Mouse (Mus musculus): ENCODE measurements around the gene Cpeb3.
"Not testable (repeated sequence)": the region's sequence is repeated elsewhere in the genome, so short reads cannot be mapped to it uniquely, and the experiment has no call there.

Cpeb3 gene

DNA sequence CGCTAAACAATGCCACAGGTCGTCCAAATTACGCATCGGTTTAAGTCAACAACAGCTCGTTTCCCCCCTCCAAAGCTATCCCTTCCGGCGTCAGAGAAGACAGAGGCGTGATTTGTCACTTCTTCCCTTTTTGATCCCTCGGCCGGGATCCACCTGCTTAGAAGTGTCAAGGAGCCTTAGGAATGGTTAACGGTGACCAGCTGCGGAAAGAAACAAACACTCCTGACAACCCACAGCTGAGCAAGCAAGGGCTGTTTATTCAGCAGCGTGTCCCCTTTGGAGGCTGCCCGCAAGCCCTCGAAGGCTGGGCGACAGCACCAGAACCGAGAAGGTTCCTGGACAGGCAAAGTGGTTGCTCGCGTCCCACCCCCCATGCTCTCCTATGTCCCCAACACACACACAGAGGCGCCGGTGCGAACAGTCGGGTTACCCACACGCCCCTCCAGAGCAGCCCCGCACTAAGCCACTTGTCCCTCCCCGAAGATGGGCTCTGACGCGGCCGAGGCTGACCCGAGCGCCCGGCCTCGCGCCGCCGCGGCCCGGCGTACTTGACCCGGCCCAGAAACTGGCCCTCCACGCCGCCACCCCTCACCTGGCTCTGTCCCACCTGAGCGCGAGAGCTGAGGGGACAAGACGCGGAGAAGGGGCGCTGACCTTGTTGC, 1.6 kb downstream of the Cpeb3 start:
- DNase-seq, result no peak

DNA sequence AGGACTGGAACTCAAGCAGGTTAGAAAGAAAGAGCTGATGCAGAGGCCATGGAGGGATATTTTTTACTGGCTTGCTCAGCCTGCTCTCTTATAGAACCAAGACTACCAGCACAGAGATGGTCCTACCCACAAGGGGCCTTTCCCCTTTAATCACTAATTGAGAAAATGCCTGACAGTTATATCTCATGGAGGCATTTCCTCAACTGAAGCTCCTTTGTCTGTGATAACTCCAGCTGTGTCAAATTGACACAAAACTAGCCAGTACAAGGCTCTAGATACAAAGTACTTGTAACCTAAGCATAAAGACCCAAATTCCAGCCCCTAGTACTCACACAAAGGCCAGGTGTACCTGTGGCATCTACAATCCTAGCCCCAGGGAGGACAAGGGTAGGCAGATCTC, 3.2 kb downstream of the Cpeb3 start:
- not testable (repeated sequence) for DNase-seq

DNA sequence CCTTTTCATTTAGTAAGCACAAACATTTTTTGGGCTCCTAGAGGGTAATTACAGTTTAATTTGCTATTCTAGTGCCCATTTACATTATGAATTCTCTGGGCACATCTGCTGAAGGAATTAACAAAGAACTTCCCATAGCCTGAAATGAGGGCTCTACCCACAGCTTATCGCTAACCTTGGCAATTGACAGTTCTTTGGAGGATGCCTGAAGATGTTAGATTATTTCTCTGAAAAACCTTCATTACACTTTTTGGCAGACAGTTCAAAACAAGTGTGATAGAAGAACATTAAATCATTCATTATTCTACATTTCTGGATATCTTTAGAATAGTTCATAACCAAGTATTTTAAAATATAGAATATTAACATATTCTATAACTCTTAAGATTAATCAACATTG, 5.0 kb downstream of the Cpeb3 start:
- DNase-seq, result no peak

DNA sequence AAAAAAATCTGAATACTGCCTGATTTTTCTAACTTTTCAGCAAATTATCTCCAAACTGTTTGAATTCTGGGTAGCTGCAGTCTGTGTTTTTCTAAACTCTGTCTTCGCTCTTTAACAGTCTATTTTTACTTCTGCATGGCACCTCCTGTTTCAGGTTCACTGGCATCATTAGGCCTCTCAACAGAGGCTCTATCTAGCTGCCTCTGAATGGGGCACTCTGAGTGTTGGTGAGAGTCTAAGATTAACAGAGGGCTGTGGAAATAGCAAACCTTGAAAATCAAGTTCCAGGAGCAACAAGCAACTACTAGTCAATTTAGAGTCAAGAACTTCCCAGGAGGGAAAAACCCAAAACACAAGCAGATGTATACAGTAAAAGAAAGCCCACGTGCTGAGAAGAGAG, 8.5 kb downstream of the Cpeb3 start:
- DNase-seq, result no peak

DNA sequence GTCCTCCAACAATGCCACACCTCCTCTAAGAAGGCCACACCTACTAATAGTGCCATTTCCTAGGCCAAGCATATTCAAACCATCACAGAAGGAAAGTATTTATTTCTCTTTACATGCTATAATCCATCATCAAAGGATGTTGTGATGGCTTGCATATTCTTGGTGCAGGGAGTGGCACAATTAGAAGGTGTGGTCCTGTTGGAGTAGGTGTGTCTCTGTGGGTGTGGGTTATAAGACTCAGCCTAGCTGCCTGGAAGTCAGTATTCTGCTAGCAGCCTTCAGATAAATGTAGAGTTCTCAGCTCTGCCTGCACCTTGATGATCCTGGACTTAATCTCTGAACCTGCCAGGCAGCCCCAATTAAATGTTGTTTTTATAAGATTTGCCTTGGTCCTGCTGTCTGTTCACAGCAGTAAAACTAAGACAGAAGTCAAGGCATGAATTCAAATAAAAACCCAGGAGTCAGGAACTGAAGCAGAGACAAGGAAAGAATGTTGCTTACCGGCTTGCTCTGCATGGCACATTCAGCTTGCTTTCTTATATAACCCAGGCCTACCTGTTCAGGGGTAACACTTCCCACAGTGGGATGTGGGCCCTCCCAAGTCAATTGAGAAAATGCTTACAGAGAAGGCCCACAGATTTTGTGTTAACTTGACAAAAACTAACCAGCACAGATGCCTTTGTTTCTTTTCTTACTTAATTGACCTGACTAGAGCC, 10.1 kb downstream of the Cpeb3 start:
- DNase-seq, result no peak

DNA sequence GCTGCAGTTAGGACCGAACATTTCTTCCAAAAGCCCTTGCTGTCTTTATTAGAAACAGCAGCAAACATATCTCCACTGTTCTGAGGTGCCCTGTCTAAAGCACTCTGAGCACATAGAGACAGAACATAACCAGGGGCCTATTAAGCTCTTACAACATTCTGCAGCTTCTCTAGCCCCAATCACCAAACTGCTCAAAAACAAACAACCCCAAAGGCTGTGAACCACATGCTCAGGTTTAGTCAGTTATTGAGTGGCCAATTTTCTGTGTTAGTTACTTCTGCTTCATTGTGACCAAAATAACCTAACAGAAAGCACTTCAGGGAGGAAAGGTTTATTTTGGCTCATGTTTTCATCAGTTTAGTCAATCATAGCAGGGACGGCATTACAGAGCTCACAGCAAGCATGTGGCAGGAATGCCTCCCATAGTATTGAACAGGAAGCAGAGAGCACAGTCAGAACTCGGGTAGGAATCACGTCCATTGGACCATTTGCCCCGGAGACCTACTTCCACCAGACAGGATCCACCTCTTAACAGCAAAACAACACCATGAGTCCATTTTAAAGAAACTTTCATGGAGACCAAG, 15.8 kb downstream of the Cpeb3 start:
- no peak for DNase-seq

DNA sequence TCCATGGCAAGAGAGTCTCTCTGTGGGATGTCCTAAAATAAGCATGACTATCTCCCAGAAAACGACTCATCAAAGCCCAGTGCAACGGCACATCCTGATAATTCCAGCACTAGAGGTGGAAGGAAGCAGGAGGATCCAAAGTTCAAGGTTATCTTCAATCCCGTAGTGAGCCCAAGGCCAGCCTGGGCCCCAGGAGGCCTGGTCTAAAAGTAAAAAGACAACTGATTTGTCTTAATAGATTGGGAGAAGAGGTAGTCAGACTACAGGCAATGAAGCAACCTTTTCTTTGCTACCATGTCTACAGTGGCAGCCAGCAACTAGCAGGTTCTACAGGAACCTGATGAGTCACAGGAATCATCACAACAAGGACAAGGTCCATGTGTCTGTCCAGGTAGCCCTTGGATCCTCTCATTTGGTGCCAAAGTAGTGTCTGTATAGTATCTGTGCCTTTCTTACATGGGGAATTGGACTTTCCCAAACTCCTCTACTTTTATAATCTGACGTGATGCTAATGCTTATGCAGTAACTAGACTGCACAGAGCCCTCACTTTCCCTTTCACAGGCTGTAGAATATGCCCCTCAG, 19.9 kb downstream of the Cpeb3 start:
- no peak for DNase-seq

DNA sequence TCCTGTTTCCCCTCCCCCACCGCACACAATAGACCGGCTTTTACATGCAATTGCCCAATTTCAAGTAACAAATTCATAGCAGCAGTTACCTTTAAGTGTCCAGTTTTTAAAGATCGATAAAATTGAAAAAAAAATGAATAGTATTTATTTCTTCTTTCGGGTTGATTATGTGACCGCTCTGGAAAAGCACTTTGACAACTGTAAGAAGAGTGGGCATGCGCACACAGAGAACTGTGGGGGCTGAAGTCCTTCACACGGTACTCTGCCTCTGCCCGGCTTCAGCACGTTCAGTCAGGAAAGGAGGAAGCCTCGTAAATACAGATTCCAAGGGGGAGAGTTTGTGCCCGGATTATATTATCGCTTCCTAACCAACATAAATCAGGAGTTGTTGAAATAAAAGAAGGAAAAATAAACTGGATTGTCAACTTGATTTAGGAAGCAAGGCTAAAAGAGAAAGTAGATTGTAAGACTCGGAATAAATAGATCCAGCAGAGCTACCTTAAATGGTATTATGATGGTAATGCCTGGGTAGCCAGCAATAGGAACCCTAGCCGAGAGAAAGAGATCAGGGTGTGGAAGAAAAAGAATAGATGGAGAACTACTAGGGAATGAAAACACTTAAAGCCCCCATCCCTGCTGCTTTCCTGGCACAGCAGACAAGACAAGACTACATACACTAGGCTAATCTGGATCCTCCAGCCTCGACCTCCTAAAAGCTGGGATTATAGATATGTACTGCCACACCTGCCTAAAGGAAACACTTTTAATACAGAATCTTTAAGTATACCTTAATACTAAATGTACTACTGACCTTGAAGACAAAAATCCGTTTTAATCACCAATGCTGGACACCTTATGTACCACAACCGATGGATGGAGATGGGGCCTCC, 30.3 kb downstream of the Cpeb3 start:
- peak; percentile 81 for DNase-seq

DNA sequence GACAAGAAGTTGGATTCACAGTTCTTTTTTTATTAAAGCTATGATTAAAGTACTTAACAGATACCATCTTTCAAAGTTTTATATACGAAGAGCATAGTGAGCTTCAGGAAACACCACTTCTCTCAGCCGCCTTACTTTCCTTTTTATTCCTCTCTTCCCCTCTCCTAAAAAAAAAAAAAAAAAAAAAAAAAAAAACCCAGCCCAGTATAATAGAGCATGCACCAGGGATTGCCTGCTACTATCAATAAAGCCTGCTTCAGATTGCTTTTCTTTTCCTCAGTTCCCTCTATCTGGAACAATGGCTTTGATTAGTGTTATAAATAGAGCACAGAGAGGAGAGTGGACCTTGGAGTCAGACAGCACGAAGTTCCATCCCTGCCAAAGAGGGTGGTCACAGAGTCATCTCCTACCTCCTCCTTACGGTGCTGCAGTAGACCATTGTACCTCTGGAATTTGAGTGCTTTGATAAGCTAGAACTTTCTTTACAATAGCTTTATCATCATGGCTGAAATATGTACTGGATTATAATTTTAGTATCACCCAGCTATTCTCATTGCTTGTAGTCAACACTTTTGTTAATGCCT, 31.4 kb downstream of the Cpeb3 start:
- DNase-seq, result no peak

DNA sequence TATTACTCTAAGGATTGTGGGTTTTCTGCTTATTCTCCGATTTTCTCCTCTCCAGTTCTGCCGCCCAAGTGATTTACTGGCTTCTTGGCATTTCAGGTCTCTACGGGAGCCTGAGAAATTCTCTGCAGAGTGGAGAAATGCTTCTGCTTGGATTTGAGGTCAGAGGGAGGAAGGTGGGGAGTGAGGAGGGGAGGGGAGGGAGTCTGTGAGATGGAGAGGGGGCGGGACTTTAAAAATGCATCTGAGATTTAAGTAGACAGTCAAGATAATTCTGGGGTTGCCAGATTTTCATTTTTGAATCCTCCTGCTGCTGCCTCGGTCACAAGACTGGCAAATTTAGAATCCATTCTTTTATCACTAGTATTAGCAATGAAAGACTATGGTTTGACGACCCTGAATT, 32.5 kb downstream of the Cpeb3 start:
- DNase-seq, result peak; percentile 52

DNA sequence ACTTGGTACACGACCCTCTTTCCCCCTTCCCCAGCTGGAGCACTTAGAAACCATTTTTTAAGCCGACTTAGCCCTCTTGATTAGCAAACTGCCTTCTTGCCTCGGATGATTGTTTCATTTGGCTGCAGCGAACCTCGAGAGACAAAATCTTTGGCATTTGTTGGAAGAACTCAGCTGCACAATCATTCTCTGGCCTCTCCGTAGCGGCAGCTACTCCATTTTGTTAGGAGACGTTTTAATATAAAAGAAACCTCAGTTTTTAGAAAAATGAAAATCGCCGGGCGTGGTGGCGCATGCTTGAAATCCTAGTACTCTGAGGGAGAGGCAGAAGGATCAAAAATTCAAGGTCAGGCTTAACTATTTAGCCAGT, 33.0 kb downstream of the Cpeb3 start:
- no peak for DNase-seq

DNA sequence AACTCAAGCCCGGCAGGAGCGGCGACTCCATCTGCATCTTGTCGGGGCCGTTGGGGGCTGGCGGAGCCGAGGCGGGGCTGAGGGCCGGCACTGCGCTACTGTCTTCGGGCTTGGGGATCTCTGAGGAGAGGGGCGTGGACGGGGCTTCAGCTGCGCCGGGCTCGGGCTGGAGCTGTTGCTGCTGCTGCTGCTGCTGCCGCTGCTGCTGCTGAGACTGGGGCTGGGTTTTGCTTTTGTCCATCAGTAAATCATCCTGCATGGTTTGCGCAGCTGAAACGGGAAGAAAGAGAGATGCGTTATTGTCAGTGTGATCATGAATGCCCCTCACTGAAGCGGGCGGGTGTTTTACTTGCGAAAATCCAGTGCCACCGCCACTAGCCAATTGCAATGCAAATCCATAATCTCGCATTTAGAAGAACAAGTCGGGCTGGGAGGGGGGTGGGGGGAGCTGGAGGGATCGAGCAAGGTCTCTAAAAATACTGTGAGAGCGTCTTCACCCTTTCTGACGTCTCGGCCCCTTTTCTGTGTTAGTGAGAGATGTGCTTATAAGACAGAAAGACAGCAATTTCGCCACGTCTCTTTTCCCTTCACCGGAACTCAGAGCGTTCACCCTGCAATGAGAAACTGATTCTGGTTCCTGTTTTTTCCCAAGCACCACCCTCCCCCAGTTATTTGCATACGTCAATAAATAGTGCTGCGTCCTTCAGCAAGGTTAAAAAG, 33.5 kb downstream of the Cpeb3 start:
- DNase-seq, result peak; percentile 72

DNA sequence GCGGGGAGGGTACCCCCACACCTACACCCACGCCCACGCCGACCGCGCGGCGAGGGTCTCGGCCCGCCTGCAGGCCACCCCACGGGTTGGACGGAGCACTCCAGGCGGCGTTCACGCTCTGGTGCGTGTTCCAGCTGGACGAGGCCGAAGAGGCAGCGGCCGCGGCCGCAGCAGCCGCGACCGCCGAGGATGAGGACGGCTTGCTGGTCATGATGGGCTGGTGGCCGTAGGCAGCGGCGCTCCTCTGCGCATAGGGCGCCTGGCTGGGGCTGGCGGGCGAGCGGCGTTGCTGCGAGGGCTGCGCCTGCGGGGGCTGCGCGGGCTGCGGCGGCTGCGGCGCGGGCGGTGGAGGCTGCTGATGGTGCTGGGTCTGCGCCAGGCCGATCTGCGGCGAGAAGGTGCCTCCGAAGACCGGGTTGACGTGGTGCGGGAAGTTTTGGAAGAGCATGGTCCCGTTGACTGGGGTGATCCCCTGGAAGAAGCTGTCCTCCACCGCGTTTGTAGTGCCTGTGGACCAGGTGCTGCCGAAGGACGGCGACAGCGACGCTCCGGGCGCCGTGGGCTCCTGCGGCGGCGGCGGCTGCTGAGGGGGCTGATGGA, 34.2 kb downstream of the Cpeb3 start:
- DNase-seq, result peak; percentile 72

DNA sequence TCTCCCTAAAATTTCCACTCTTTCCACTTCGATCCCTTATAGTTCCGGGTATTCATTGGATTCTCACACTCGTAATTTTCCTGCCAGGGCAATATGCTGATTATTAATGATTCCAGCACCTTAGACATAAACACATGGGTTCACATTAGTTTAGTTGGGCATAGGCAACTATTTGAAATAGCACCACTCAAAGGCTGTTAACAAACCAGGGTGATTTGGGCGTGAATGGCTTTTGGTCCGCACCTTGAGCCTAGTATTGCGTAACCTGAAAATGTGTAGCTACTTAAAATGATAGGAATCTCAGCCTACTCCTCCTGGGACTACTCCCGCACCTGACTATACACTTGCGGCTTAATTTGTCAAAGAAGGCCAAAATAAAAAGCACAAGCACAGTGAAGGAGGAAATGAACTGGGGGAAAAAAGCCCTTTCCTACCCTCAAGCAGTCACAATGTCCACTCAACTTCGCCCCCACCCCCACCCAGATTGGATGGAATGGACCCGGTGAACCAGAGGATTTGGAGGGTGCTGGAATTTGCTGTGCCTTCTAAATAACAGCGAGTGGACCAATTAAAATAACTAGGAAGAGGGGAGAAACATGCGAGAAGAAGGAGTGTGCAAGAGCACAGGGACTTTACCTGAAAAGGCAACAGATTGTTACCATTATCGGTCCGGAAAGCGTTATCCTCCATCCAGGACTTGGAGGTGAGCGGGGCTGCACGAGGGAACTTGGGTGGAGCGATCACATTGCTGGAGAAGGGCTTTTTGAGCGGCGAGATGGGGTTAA, 34.9 kb downstream of the Cpeb3 start:
- DNase-seq, result no peak

DNA sequence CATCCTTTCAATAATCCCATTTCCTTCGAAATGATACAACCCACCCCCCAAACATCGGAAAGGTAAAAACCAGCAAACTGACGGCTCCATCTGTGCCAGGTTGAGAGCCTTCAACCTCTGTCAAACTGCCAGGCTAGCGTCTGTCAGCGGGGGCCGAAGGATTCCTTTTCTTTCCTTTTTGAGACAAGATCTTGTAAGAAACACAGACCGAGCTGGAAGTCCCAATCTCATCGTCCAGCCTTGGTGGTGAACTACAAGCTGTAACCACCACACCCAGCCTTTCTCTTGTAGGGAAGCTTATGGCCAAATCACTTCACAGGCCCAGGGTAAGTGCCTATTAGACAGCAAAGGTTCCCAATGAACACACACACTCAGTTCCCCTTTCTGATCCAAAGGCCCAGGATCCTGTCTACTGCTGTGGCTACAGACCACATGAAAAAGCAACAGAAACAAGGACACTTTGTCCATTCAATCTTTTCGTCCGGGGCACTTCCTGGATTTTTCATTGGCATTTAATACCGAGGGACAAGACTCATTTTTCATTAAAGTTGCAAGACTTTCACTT, 35.8 kb downstream of the Cpeb3 start:
- peak; percentile 16 for DNase-seq

DNA sequence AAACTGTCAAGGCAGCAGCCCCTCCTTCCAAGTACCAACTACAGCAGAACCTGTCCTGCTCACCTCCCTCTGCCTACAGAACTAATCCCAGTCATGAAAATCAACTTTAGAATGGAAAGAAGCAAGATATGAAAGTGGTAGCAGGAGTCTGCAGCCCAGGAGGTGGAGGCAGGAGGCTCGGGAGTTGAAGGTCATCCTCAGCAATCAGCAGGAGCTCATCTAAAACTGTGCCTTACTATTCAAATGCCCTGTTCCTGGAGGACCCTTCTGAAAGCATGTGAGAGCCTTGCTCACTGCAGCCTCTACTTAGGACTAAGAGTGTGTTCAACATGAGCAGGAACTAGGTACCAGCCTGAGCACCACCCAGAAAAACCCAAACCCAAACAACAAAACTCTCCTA, 36.3 kb downstream of the Cpeb3 start:
- DNase-seq, result no peak

DNA sequence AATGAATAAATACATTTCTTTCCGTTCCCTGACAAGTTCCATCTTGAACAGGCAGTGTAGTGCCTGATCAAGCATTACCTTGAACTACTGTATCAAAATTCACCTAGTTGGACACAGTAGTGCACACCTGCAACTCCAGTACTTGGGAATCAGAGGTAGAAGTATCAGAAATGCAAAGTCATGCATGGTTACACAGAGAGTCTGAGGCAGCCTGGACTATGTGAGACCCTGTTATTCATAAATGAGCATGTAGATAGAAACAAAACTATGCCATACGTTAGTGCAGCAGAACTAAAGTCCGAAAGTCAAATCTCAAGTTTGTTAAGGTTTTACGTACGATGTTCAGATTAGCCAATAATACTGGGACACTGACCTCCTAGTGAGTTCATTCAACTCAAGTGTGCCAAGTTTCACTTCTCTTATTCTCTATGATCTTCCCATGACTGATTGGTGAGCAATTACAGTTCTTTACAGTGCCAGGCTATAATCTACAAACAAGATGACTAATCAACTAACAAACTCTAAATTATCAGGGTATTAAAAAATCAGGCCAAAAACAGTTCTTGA, 51.5 kb downstream of the Cpeb3 start:
- DNase-seq, result no peak

DNA sequence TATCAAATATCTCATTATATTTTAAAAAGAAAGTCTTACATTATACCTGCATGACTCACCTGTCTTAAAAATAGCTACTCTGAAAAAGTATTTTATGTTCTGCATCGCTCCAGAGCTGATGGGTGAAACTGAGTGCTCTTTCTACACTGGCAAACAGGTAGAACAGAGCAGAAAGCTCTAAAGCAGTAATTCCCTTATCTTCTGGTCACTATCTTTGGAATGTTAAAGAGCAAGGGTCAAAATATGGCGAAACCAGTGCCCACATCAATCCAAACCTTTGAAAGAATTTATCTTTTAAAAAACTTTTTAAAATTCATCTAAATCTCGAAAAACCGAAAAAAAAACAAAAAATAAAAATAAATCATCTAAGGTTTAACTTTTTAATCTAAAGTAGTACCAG, 52.4 kb downstream of the Cpeb3 start:
- DNase-seq, result no peak

DNA sequence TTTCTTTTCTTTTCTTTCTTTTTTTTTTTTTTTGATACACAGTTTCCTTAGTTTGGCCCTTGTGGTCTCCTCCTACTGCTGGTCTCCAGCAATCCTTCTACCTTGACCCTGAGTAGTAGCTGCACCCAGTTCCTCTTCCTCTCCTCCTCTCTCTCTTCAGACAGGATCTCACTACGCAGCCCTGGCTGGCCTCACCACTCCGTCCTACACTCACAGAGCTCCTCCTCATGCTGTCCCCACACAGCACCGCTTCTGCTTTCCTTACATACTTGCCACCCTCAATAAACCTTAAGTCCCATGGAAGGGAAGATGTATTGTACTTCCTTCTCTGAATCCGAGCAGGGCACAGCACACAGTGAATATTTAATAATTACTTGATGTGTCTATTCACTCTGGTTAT, 61.3 kb downstream of the Cpeb3 start:
- DNase-seq, result no peak

DNA sequence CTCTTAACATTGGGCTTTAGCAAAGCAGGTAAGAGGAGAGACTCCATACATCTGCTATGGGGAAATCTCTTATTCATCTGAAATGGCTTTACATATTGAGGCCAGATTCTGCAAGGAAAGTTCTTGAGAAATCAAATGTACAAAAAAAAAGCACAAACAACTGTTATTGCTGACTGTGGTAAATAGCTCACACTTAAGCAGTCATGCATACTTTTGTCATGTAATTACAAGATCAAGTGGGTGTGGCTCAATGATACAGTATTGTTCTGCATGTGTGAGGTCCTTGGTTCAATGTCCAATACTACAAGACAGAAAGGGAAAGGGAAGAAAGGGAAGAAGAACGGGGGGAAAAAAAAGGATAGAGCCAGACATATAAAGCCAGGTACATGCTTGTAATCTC, 62.6 kb downstream of the Cpeb3 start:
- no peak for DNase-seq

Measured in kidney, postnatal 10 days (tissue).